Mouse (Mus musculus) monocyte, adult 2 months (primary cell): Measurements from ENCODE around the gene Cdc25a.

Source experiments
- DNase-seq, 2 experiments: peaks; one replicate each; pipeline ENCODE4 v3.0.0; 2022; ENCODE audit warnings: low spot score in 2 of 2, low read depth in 1 of 2

Gene Cdc25a

DNA sequence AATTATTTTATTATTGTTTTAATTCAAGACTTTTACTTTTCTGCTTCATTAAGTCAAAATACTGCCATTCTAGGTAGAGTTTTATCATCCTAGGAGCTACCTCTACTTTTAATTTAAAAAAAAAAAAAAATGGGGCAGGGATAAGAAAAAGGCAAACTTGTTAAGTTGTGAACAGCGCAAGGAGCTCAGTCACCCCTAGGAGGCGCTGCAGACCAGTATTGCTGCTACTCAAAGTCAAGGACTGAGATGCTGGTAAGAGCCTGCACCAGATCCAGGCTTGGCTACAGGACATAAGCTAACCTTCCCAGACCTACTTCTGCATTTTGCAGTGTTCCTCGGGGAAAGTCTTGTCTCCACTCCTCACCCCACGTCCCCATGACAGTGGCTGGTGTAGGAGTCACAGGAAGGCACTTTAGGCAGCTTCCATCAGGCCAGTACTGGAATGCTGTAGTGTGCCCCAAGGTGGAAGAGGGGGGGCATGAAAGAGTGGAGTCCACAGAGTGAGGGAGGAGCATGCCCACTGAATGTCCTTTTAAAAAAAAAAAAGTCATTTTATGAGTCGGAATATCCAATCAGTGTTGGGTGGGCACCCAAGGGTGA is 17.4 kb downstream of the Cdc25a start:
- peak in 1 of 2 experiments; percentile 66 for DNase-seq

DNA sequence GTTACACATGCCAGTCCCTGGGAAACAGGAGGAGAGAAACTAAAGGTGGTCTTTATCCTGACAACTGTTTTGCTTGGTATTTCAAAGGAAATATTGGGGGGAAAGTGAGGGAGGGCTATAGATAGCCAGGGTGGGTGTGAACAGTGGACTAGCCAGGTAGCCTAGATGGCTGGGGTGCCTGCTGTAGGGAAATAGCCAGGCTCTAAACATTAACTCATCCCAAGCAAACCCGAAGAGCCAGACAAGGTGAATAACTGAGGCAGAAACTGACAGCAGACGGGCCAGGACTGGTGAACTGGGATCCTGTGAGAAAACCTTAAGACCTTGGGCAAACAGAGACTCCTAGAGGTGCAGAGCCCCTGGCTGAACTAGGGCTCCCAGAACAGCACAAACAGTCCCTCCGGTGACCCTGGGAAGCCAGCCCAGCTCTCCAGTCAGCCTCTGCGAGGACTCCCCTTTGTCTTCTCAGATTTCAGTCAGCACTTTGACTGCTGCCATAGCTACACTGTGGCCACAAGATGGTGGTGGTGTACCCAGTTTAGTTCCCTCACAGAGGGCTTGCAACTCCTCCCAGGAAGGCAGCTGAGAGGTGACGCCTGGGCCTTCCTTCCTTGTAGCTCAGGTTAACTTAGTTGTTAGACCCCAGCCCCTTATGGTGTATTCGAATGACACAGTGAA is 19.2 kb downstream of the Cdc25a start:
- DNase-seq, result peak in 1 of 2 experiments; percentile 21

DNA sequence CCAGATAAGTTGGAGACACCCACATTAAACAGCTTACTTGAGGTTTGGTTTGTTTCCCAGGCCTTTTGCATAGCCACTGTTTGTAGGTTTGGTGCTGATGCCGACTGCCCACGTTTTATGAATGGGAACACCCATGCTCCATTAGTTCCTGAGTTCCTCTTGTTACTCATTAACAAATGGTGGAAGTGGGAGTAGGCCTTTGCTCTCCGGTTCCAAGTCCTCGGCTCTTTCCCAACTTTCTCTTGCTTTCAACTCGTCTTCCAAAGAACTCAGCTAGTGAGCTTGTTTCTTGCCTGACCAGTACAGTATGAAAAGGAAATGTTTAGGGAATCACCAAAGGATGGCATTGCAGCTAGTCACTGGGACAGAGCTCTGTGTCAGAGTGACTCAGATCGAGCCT is 20.2 kb downstream of the Cdc25a start:
- DNase-seq, result no peak

DNA sequence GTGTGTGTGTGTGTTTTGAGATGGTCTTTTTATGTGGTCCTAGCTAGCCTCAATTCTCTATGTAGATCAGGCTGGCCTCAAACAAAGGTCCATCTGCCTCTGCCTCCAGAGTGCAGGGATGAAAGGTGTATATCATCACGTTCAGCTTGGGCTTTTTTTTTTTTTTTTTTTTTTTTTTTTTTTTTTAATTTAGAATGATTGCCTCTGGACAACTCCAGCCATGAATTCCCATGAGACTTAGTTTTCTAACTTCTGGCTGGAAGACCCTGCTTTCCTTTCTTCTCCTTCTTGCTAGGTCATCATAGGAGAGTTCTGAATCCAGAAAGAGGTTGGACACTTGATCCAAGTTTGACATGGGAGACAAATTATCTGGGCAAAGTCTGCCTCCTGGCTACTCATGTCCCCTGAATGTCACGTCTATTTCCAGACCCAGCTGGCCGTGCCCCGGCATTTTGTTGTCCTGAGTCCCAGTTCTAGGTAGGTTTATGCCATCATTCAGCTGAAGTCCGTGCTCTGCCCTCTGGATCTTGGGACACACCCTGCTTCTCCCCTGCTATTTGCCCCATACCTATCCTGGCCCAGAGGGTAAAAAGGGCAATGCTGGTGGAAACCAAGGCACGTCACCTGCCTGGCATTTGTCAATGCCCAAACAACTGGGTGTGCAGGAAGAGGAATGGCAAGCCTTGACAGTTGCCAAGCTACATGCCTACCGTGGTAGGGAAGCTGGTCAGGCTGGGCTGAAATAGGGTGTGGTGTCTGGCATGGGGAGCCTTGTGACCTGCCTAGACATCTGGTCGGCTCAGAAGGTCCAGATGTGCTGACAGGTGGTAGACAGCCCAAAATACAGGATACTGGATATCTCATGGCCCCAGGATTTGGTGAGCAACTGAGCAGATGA is 21.1 kb downstream of the Cdc25a start:
- no peak for DNase-seq

DNA sequence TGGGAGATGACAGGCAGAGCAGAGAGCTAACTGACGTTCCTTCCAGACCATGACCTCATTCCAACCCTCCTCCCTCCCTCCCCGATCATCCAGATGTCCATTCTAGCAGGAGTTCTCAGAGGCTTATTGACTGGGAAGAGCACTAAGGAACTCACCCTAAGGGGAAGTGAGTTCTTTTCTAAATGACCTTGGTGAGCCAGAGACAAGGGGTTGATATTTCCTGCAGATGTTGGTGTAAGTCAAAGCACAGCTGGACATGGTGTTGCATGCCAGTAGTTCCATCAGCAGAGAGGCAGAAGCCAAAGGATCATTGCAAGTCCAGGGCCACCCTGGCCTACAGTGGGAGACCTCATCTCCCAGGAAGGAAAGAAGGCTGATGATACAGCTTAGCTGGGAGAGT is 22.6 kb downstream of the Cdc25a start:
- no peak for DNase-seq

GRCm38 (mm10) chr9:109899361-109899760 is 24.0 kb downstream of the Cdc25a start:
- no peak for DNase-seq

GRCm38 (mm10) chr9:109899774-109900173 is 24.4 kb downstream of the Cdc25a start:
- DNase-seq, result no peak

GRCm38 (mm10) chr9:109900604-109901003 is 25.2 kb downstream of the Cdc25a start:
- no peak for DNase-seq

- no peak for DNase-seq
Measured at GRCm38 (mm10) chr9:109902246-109902645, 26.9 kb downstream of the Cdc25a start.

DNA sequence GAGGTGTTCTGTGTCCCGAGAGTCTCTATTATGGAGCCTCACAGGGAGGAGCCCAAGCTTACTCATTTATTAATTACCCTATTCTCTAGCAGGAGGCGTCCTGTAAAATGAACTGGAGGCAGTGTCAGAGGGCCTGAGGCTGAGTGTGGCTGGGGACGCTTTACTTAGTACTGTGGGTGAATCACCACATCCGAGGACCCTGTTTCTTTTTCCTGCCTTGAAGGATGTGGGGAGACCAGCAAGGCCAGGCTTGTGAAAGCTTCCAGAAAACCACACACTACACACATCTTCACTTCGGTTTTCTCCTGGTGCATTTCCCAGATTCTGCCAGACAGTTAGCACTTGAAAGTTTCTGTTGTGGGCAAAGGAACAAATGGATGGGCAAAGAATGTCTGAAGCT is 27.4 kb downstream of the Cdc25a start:
- no peak for DNase-seq

DNA sequence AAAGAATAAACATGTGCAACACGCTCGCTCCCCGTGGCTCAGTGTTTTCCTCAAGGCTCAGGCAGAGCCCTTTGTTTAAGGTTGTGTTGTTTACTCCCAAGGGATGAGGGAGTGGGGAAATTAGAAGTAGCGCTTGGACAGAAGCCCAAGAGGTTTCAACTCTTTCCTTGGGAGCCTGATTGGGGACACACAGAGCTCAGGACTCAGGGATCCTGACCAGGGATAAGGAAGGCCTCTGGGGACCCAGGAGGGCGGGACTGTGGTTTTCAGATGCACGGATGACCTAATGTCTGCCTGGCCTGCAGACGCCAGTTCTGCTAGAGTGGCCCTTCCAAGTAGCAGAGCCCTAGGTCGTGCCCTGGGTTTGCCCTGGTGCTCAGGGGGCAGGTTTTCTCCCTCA is 31.9 kb downstream of the Cdc25a start:
- DNase-seq, result no peak

- no peak for DNase-seq
Measured at GRCm38 (mm10) chr9:109907774-109908465, 32.5 kb downstream of the Cdc25a start.

DNA sequence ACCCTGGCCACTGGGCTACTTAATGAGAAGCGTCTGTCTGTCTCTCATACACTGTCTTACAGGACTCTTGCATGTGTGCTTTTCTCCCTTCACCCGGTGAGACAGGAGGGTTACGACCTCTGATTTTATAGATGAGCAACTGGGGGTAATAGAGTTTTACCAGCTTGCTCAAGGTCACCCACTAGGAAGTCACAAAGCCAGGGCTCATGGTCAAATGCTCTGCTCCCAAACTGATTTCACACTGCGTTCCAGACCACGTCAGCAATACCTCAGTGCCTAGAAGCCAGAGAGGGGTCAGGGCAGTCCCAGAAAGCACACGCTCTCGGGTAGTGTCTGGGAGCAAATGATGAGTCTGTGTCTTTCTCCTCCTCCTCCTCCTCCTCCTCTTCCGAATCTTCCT is 33.7 kb downstream of the Cdc25a start:
- no peak for DNase-seq

GRCm38 (mm10) chr9:109909926-109910325 is 34.5 kb downstream of the Cdc25a start:
- DNase-seq, result no peak

GRCm38 (mm10) chr9:109911779-109912178 is 36.4 kb downstream of the Cdc25a start:
- DNase-seq, result no peak

DNA sequence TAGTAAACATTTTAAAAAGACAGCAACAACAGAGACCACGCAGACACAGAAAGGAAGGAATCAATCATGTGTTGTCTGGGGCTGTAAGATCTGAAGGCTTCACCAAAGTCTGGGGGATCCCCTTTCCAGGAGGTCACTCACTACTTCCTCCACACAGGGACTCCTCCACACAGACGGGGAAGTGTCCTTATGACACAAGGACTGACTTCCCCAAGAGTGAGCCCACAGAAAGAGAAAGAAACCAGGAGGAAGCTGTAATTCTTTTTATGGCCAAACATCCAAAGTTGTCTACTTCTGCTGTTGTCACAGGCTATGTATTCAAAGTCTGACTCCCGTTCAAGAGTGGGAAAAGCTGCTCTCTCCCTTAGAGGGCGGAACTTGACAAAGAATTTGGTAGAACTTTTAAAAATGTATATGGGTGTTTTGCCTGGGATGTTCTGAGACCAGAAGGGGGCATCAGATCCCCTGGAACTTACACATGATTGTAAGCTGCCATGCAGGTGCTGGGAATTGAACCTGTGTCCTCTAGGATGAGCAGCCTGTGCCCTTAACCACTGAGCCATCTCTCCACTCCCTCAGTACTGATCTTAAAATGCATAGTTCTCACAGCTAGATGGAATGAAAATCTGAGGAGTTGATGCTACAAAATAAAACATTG is 39.0 kb downstream of the Cdc25a start:
- DNase-seq, result peak; percentile 53 to 54

DNA sequence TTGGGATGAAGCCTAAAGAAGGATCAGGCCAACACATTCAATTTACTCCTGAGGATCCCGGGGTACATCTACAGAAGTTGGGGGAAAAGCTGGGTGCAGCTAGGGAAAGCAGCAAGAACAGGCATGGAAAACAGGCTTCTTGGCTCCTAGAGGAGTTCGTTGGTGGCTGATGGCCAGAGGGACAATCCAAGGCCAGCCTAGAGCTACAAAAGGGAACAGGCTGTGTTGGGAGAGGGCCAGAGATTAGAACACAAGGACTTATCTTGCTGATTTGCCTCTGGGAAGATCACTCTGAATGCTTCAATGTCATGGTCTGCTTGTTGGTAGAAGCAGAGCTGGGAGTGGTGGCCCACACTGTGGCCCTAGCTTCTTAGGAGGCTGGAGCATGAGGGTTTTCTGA is 42.6 kb downstream of the Cdc25a start:
- no peak for DNase-seq

- DNase-seq, result no peak
Measured at GRCm38 (mm10) chr9:109929131-109929530, 53.8 kb downstream of the Cdc25a start.

- DNase-seq, result no peak
Measured at GRCm38 (mm10) chr9:109930063-109930462, 54.7 kb downstream of the Cdc25a start.

GRCm38 (mm10) chr9:109930752-109931151 is 55.4 kb downstream of the Cdc25a start:
- DNase-seq, result no peak
